12 mouse cellular contexts compared by ENCODE assay signal in genomic region chr17:33965082-33965845, GRCm38 (mm10).
"Had no signal": no experiment of that assay in that cellular context is flagged by ENCODE, and none has a peak within 500 bp of the region (broad histone marks: within the 10 kb centered on the region; RNA-seq: fewer than 3 reads in every experiment).

No protein-coding gene starts in this region.

- DNase-seq: retina, postnatal 1 day; right cerebral cortex, adult 18-20 months; right cerebral cortex, postnatal 14 days; right cerebral cortex, postnatal 25 days; right cerebral cortex, postnatal 4 days; spleen, adult 18-20 months; thymus, adult 18-20 months; thymus, adult 2 months; thymus, postnatal 14 days; thymus, postnatal 25 days; thymus, postnatal 36 days; thymus, postnatal 4 days had no signal
